Comparison of ENCODE assay signal across 17 mouse cellular contexts in the genomic region with DNA sequence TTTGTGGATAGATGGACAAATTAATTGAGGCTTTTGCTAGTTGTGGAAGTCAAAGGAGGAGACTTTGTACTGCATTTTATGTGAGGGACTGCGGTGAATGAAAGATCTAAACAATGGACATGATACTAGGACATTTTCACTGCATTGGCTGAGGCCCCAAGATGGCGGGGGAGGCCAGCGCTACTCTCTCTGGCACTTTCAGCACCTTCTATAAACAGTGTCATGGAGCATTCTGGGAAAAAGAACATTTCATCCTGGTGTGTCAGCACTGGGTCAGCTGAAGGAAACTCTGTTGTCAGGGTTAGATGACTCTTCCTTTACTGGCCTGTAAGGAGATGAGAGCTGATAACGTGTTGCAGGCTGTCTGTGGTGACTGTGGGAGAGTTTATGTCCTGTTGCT.
"Had no signal": no experiment of that assay in that cellular context is flagged by ENCODE, and none has a peak within 500 bp of the region (broad histone marks: within the 10 kb centered on the region; RNA-seq: fewer than 3 reads in every experiment).

No protein-coding gene starts in this region.

- DNase-seq: kidney, adult 11 months; kidney, adult 9 months; kidney, postnatal 4 days; left cerebral cortex, postnatal 4 days; lung, embryonic 14.5 days; retina, postnatal 1 day; right cerebral cortex, postnatal 4 days; spleen, adult 18-20 months; thymus, adult 18-20 months; thymus, postnatal 14 days had no signal

- H3K4me2 ChIP-seq: limb, embryonic 13.5 days; lung, embryonic 14.5 days; midbrain, embryonic 12.5 days; neural tube, embryonic 13.5 days had no signal

- H3K9me3 ChIP-seq: limb, embryonic 13.5 days; midbrain, embryonic 12.5 days; neural tube, embryonic 13.5 days had no signal

- H3K27me3 ChIP-seq: limb, embryonic 13.5 days; midbrain, embryonic 12.5 days; neural tube, embryonic 13.5 days had no signal

- H3K4me3 ChIP-seq: layer of hippocampus, adult 2 months; limb, embryonic 13.5 days; midbrain, embryonic 12.5 days; neural tube, embryonic 13.5 days had no signal

- ATAC-seq: midbrain, embryonic 16.5 days had no signal

- H3K9ac ChIP-seq: limb, embryonic 13.5 days; liver, embryonic 14.5 days; lung, embryonic 14.5 days; midbrain, embryonic 12.5 days; neural tube, embryonic 13.5 days had no signal

- H3K36me3 ChIP-seq: limb, embryonic 13.5 days; midbrain, embryonic 12.5 days; neural tube, embryonic 13.5 days had no signal

- H3K27ac ChIP-seq: kidney, postnatal 0 days; layer of hippocampus, adult 2 months; limb, embryonic 13.5 days; liver, embryonic 14.5 days; midbrain, embryonic 12.5 days; neural tube, embryonic 13.5 days had no signal
